In the genomic region with DNA sequence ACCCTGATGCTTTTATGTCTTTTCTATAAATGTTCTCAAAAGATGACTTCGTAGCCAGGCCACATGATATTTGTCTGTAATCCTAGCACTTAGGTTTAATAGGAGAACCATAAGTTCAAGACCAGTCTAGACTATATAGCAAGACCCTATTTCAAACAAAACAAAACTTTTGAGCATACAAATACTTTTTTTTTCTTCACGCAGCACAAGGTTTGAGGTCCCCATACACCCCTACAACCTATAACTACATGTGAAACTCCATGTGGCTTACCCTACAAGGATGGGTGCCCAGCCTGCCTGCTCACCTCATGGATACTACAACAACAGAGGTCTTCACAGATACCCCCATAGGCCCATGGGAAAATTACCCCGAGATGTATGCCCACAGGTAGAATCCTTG, we compare ENCODE assay signal across 9 mouse cellular contexts. TPM values are rescaled to one million over a fixed set of nuclear protein-coding genes. Genes with fewer than 3 reads are reported as not detected.
DNase-seq lines count a peak whose midpoint lies in the region; ATAC-seq and TF ChIP-seq lines count a peak whose summit lies in the region.
"Had no signal": no experiment of that assay in that cellular context is flagged by ENCODE, and none has a peak within 500 bp of the region (broad histone marks: within the 10 kb centered on the region; RNA-seq: fewer than 3 reads in every experiment).

No protein-coding gene starts in this region.

- no peak for TF ChIP-seq CTCF in G1E (IDR thresholded peaks at IDR 0.05; ENCODE audit: low read depth, low read length)
- no peak for TF ChIP-seq CTCF in liver, postnatal 0 days (IDR thresholded peaks at IDR 0.05; ENCODE audit: low read depth)

- H3K4me3 ChIP-seq in heart, embryonic 12.5 days = peak overlapping the region; percentile 91
- H3K4me3 ChIP-seq in G1E (ENCODE audit: low read depth, low read length) = peak overlapping the region; percentile 89; the same call in 1 of the 2 replicates
- H3K4me3 ChIP-seq in hindbrain, embryonic 10.5 days = peak overlapping the region; percentile 86
- 0 out of 2 replicates have a peak overlapping the region, but pooled peaks have one; percentile 90 for H3K4me3 ChIP-seq in liver, postnatal 0 days (ENCODE audit: low read depth, low read length)

- no peaks in the 10 kb centered on the region for H3K9me3 ChIP-seq in heart, embryonic 12.5 days (replicated peaks)
- no peaks in the 10 kb centered on the region for H3K9me3 ChIP-seq in G1E (replicated peaks)
- H3K9me3 ChIP-seq in hindbrain, embryonic 10.5 days = no peaks in the 10 kb centered on the region
- H3K9me3 ChIP-seq in liver, postnatal 0 days (ENCODE audit: low read length) = no peaks in the 10 kb centered on the region

- H3K4me2 ChIP-seq in heart, embryonic 12.5 days = peak overlapping the region; percentile 91
- H3K4me2 ChIP-seq in liver, postnatal 0 days (ENCODE audit: low read depth, low read length) = peak overlapping the region; percentile 85

- no peak overlapping the region for H3K9ac ChIP-seq in heart, embryonic 12.5 days
- H3K9ac ChIP-seq in liver, postnatal 0 days (replicated peaks) = no peak overlapping the region

- 48% methylated on average over 3 of the region's 3 CpGs for whole genome bisulfite sequencing in heart, embryonic 12.5 days
- 38% methylated on average over 3 of the region's 3 CpGs for WGBS in hindbrain, embryonic 10.5 days
- WGBS in liver, postnatal 0 days (ENCODE audit: insufficient replicate concordance) = 34% methylated on average over 3 of the region's 3 CpGs

- 0 out of 2 replicates have a peak, but pooled peaks have one; percentile 18 for TF ChIP-seq EP300 in liver, postnatal 0 days (IDR thresholded peaks at IDR 0.05; ENCODE audit: low read depth)

- intact Hi-C loops in left cerebral cortex, postnatal 10 days (cut with DNase I) = loop anchor here (5.0 kb wide), 1 partner anchor 47 kb away; no protein-coding TSS in a partner anchor

- no peak overlapping the region for H3K27ac ChIP-seq in heart, embryonic 12.5 days (ENCODE audit: poor library complexity, severe bottlenecking)
- peak overlapping the region; percentile 90 for H3K27ac ChIP-seq in hindbrain, embryonic 10.5 days
- H3K27ac ChIP-seq in liver, postnatal 0 days (ENCODE audit: low read depth) = no peak overlapping the region

- peaks cover 32% of the 10 kb centered on the region for H3K36me3 ChIP-seq in heart, embryonic 12.5 days
- peaks cover 36% of the 10 kb centered on the region for H3K36me3 ChIP-seq in G1E (replicated peaks)
- H3K36me3 ChIP-seq in hindbrain, embryonic 10.5 days = peaks cover 33% of the 10 kb centered on the region
- H3K36me3 ChIP-seq in liver, postnatal 0 days (replicated peaks; ENCODE audit: insufficient read depth, low read length) = peaks cover 21% of the 10 kb centered on the region

- H3K27me3 ChIP-seq in heart, embryonic 12.5 days (replicated peaks) = no peaks in the 10 kb centered on the region
- peaks cover 14% of the 10 kb centered on the region for H3K27me3 ChIP-seq in G1E (ENCODE audit: insufficient read depth, low read length)
- H3K27me3 ChIP-seq in hindbrain, embryonic 10.5 days (ENCODE audit: insufficient read depth, poor library complexity, severe bottlenecking) = peaks cover 6% of the 10 kb centered on the region; the same call in 1 of the 2 replicates
- H3K27me3 ChIP-seq in liver, postnatal 0 days (ENCODE audit: insufficient read depth, low read length) = no peaks in the 10 kb centered on the region

- no peak for DNase-seq in heart, adult 18-20 months
- DNase-seq in G1E (ENCODE audit: low spot score) (no peak), adipocyte (ENCODE audit: low spot score) (no peak)
- DNase-seq in hindbrain, embryonic 10.5 days (ENCODE audit: low spot score) = no peak
- DNase-seq in liver, postnatal 0 days = no peak
- DNase-seq in left cerebral cortex, postnatal 10 days (ENCODE audit: extremely low spot score in 1 of 2, low spot score in 2 of 2) = no peak
- no peak for DNase-seq in adrenal gland, postnatal 36 days

- H3K4me1 ChIP-seq in heart, embryonic 12.5 days (replicated peaks) = peaks cover 11% of the 10 kb centered on the region
- peaks cover 38% of the 10 kb centered on the region for H3K4me1 ChIP-seq in G1E (ENCODE audit: insufficient read depth, low read depth, low read length)
- H3K4me1 ChIP-seq in hindbrain, embryonic 10.5 days (replicated peaks) = peaks cover 16% of the 10 kb centered on the region
- peaks cover 14% of the 10 kb centered on the region for H3K4me1 ChIP-seq in liver, postnatal 0 days (ENCODE audit: insufficient read depth)

- ATAC-seq in heart, embryonic 12.5 days (ENCODE audit: insufficient number of reproducible peaks, low FRiP score) = peak; percentile 9; the same call in 1 of the 2 replicates
- ATAC-seq in G1E (ENCODE audit: extremely low read depth, insufficient number of reproducible peaks, low FRiP score, poor library complexity, severe bottlenecking) = no peak
- ATAC-seq in liver, postnatal 0 days = no peak

RNA-seq across cellular contexts. Expression of a gene that starts 0.4 kb away (rescaled TPM):
- polyA plus RNA-seq in heart, embryonic 12.5 days (2016; fragmentation: Nextera tagmentation; extraction: Ambion mirVana) = 55.6 and 57.7 TPM in 2 replicates
- total RNA-seq in heart, adult 18-20 months (2021) = 10 to 100 TPM; 18.9 to 20.2 TPM
- total RNA-seq in G1E (2014; fragmentation: Nextera tagmentation) = 73.6 and 90.8 TPM in 2 replicates
- total RNA-seq in G1E (2017) = 58.7 and 59.5 TPM in 2 replicates
- 5.6 and 16.6 TPM in 2 replicates for polyA plus RNA-seq in G1E (2012)
- 100 and 107 TPM in 2 replicates for polyA plus RNA-seq in hindbrain, embryonic 10.5 days (2016; fragmentation: Nextera tagmentation; extraction: Ambion mirVana)
- polyA plus RNA-seq in liver, postnatal 0 days (2015; fragmentation: Nextera tagmentation; extraction: Ambion mirVana) = 18.3 and 19.5 TPM in 2 replicates
- 10 to 100 TPM; 44.8 to 45.4 TPM for total RNA-seq in left cerebral cortex, postnatal 10 days (2021)
- total RNA-seq in adrenal gland, postnatal 36 days (2021) = 10 to 100 TPM; 23.4 to 24.4 TPM

RNA-seq across cellular contexts. Expression of a gene that starts 28.3 kb away (rescaled TPM):
- 12.3 and 13.6 TPM in 2 replicates for polyA plus RNA-seq in heart, embryonic 12.5 days (2016; fragmentation: Nextera tagmentation; extraction: Ambion mirVana)
- 1 to 10 TPM; 4.8 to 4.9 TPM for total RNA-seq in heart, adult 18-20 months (2021)
- 8.7 and 10.7 TPM in 2 replicates for total RNA-seq in G1E (2014; fragmentation: Nextera tagmentation)
- total RNA-seq in G1E (2017) = 12.7 and 14.0 TPM in 2 replicates
- polyA plus RNA-seq in G1E (2012) = 2.9 and 4.5 TPM in 2 replicates
- 16.5 and 17.9 TPM in 2 replicates for polyA plus RNA-seq in hindbrain, embryonic 10.5 days (2016; fragmentation: Nextera tagmentation; extraction: Ambion mirVana)
- polyA plus RNA-seq in liver, postnatal 0 days (2015; fragmentation: Nextera tagmentation; extraction: Ambion mirVana) = 3.9 and 4.3 TPM in 2 replicates
- 1 to 10 TPM; 6.4 to 8.2 TPM for total RNA-seq in left cerebral cortex, postnatal 10 days (2021)
- total RNA-seq in adrenal gland, postnatal 36 days (2021) = 1 to 10 TPM; 3.9 to 5.7 TPM

RNA-seq across cellular contexts. Expression of a gene that starts 51.6 kb away (rescaled TPM):
- 0.35 and 0.80 TPM in 2 replicates for polyA plus RNA-seq in heart, embryonic 12.5 days (2016; fragmentation: Nextera tagmentation; extraction: Ambion mirVana)
- total RNA-seq in heart, adult 18-20 months (2021) = under 1 TPM; 0.07 to 0.49 TPM
- total RNA-seq in G1E (2014; fragmentation: Nextera tagmentation) = not detected in 2 replicates
- 0.06 and 0.11 TPM in 2 replicates for total RNA-seq in G1E (2017)
- not detected in 2 replicates for polyA plus RNA-seq in G1E (2012)
- not detected in 2 replicates for polyA plus RNA-seq in hindbrain, embryonic 10.5 days (2016; fragmentation: Nextera tagmentation; extraction: Ambion mirVana)
- polyA plus RNA-seq in liver, postnatal 0 days (2015; fragmentation: Nextera tagmentation; extraction: Ambion mirVana) = 0.07 and 0.08 TPM in 2 replicates
- 1 to 10 TPM; 1.7 to 2.7 TPM for total RNA-seq in left cerebral cortex, postnatal 10 days (2021)
- 1 to 10 TPM in 1 of 2 experiments, under 1 TPM in 1; 0.76 to 1.1 TPM for total RNA-seq in adrenal gland, postnatal 36 days (2021)
- polyA plus RNA-seq: C2C12 had no signal

RNA-seq across cellular contexts. Expression of a gene that starts 54.5 kb away (rescaled TPM):
- polyA plus RNA-seq in heart, embryonic 12.5 days (2016; fragmentation: Nextera tagmentation; extraction: Ambion mirVana) = 0.13 TPM in 1 of 2 replicates, not detected in the other
- total RNA-seq in heart, adult 18-20 months (2021) = under 1 TPM; 0.27 to 0.51 TPM
- total RNA-seq in G1E (2014; fragmentation: Nextera tagmentation) (not detected in 2 replicates), G1E (2017) (not detected in 2 replicates)
- polyA plus RNA-seq in G1E (2012) = not detected in 2 replicates
- not detected in 2 replicates for polyA plus RNA-seq in hindbrain, embryonic 10.5 days (2016; fragmentation: Nextera tagmentation; extraction: Ambion mirVana)
- 0.07 TPM in 1 of 2 replicates, not detected in the other for polyA plus RNA-seq in liver, postnatal 0 days (2015; fragmentation: Nextera tagmentation; extraction: Ambion mirVana)
- total RNA-seq in left cerebral cortex, postnatal 10 days (2021) = not detected
- under 1 TPM in 1 of 2 experiments, not detected in 1; 0.17 TPM for total RNA-seq in adrenal gland, postnatal 36 days (2021)
- polyA plus RNA-seq: C2C12 had no signal

RNA-seq across cellular contexts. Expression of a gene that starts 56.9 kb away (rescaled TPM):
- polyA plus RNA-seq in heart, embryonic 12.5 days (2016; fragmentation: Nextera tagmentation; extraction: Ambion mirVana) = 0.57 and 0.91 TPM in 2 replicates
- not detected for total RNA-seq in heart, adult 18-20 months (2021)
- total RNA-seq in G1E (2014; fragmentation: Nextera tagmentation) (not detected in 2 replicates), G1E (2017) (not detected in 2 replicates)
- not detected in 2 replicates for polyA plus RNA-seq in G1E (2012)
- not detected in 2 replicates for polyA plus RNA-seq in hindbrain, embryonic 10.5 days (2016; fragmentation: Nextera tagmentation; extraction: Ambion mirVana)
- polyA plus RNA-seq in liver, postnatal 0 days (2015; fragmentation: Nextera tagmentation; extraction: Ambion mirVana) = not detected in 2 replicates
- 1 to 10 TPM; 1.7 to 2.1 TPM for total RNA-seq in left cerebral cortex, postnatal 10 days (2021)
- not detected for total RNA-seq in adrenal gland, postnatal 36 days (2021)
- polyA plus RNA-seq: C2C12 had no signal
